Mouse (Mus musculus) ZHBTc4 (cell line): ENCODE results near the gene Scand1.

Source experiments
- DNase-seq: peaks from one replicate; pipeline ENCODE4 v3.0.0-alpha.2; 2011; ENCODE audit warnings: low read depth, low spot score

Scand1 gene

GRCm38 (mm10) chr2:156307261-156307660, 5.2 kb downstream of the Scand1 start:
- DNase-seq: peak; percentile 35

- peak; percentile 71 for DNase-seq
Observed at GRCm38 (mm10) chr2:156305818-156306217, 6.7 kb downstream of the Scand1 start.

DNA sequence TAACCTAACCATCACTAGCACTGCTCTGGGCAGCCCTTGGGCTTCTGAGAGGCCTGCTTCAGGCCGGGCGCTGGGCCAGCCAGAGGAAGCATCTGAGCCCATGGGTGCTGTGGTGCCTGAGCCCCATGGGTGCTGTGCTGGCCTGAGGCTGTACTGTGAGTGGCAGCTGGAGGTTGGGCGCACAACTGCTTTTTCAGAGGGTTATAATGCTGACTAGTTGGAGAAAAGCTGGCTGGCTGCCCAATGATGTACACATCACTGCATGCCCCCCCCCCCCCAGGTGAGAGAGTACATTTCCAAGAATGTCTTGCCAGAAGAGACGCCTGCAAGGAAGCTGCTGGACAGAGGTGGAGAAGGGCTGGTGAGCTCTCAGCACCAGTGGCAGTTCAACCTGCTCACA, 8.2 kb downstream of the Scand1 start:
- no peak for DNase-seq

DNA sequence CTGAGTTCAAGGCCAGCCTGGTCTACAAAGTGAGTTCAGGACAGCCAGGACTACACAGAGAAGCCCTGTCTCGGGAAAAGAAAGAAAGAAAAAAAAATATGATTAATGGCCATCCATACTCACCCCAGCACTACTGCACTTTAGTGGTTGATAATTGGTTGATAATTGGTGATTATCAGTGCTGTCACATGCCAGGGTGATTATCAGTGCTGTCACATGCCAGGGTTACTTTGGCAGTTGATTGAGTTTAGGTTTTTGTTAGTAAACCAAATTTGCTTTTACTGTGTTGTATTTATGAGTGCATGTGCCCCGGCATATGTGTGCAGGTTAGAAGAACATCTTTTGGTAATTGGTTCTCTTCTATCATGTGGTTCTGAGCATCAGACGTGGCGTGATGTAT, 10.4 kb downstream of the Scand1 start:
- no peak for DNase-seq

DNA sequence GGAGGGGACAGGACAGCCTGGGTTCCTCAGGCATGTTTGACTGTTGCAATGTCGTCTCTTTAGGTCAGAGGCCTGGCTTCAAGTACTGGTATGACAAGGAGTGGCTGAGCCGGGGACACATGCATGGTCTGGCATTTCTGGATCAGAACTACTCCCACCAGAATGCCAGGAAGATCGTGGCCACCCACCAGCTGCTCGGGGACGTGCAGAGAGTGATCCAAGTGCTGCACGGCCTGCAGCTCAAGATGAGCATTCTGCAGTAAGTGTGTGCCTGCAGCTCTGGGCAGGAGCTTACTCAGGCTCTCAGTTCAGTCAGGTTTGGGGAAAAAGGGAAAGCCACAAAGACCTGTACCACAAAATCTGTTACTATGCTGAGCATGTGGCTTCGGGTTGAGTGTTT, 14.0 kb downstream of the Scand1 start:
- DNase-seq: no peak

DNA sequence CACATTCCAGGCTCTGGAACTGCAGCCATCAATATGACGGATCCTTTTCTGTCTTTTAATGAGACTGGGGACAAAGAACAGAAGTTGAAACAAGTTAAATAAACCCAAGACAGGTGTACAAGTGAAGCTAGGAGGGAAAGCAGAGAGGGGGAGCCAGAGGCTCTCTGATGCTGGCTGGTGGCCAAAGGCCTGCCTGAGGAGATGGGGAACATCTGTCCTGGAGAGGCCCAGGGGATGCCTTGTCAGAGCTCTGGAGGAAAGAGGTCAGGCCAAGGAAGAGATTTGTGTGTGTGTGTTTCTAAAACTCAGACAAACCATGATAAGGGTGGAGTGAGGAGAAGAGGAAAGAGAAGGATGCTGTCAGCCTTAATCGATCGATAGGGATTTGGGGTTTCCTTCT, 14.9 kb downstream of the Scand1 start:
- no peak for DNase-seq

- DNase-seq: no peak
Observed at GRCm38 (mm10) chr2:156296190-156296589, 16.3 kb downstream of the Scand1 start.

- DNase-seq: no peak
Observed at GRCm38 (mm10) chr2:156295601-156296063, 16.9 kb downstream of the Scand1 start.

- no peak for DNase-seq
Observed at GRCm38 (mm10) chr2:156291998-156292397, 20.5 kb downstream of the Scand1 start.

DNA sequence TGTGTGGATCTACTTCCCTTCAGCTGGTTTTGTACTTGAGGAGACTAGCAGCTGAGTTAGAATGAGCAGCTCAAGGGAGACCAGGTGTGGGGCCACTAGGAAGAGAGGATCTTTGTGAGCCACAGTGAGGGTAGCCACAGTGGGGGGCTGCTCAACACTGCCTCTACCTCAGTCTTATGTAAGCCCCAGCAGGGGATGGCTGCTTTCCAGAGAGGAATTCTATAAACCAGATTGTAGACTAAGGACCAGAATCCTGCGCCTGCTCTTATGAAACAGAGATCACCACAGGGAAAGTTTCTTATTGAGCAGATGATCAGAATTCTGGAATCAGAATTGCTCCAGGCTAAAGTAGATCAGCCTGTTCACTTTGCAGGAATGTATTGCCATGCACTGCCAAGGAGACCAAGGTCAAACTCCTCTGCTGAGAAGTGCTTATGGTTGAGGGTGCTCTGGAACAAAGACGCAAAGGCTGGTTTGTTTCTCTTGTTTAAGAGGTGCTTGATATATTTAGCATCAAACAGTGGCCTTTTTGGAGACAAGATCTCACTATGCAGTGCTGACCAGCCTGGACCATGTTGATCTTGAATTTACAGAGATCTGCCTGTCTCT, 22.8 kb downstream of the Scand1 start:
- DNase-seq: peak; percentile 54

- no peak for DNase-seq
Observed at GRCm38 (mm10) chr2:156288222-156288621, 24.3 kb downstream of the Scand1 start.

- peak; percentile 34 for DNase-seq
Observed at GRCm38 (mm10) chr2:156286733-156287132, 25.8 kb downstream of the Scand1 start.

DNA sequence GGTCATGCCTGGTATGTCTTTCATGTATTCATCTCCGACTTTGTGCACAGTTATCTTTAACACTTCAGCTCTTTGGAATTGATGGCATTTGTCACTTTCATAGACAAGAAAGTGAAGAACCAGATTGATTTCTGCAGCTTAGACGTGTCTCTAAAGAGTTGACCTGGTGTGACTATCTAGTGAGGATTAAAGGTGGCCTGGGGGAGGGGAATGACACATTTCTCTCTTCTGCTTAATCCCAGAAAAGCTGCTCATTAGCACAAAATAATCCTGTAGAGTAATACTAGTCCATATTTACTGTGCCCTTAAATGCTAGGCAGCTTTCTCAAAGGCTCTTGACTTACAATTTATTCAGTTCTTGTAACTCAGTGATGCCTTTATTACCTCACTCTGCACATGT, 27.3 kb downstream of the Scand1 start:
- DNase-seq: no peak

GRCm38 (mm10) chr2:156281227-156281626, 31.3 kb downstream of the Scand1 start:
- no peak for DNase-seq

DNA sequence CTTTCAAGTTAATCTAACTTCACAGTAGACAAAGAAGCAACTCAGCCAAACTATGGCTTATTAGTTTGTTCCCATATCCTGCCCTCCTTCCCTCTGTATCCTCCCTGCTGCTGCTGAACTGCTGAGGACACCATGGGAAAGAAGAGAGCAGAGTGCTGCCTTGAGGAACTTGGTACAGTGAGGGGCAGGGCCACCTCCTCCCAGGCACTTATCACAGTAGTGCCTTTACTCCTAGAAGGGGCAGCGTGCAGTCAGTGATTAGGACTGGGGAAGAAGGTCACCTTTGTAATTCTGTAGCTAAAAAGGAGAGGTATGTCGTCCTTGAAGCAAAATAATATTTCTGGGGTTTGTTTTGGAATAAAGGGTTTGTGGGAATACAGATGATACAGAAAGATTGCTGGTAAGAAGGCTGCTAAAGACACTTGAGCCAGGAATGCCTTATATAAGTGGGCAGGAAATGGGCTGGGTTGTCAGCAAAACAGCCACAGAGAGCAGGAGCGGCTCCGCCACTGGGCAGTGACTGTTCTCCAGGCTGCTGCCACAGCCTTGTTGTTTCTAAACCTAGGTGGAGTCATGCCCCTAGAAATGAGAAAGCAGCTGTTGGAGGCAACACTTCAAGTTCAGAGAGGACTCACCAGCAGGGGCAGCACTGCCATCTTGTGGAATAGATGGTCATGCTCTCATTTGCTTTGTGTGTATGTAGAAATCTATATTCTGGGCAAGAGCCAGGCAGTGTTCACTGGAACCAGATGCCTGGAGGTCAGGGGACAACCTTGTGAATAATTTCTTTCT, 34.1 kb downstream of the Scand1 start:
- DNase-seq: peak; percentile 85

- no peak for DNase-seq
Observed at GRCm38 (mm10) chr2:156272553-156272952, 40.0 kb downstream of the Scand1 start.

GRCm38 (mm10) chr2:156267636-156268035, 44.9 kb downstream of the Scand1 start:
- DNase-seq: peak; percentile 4

DNA sequence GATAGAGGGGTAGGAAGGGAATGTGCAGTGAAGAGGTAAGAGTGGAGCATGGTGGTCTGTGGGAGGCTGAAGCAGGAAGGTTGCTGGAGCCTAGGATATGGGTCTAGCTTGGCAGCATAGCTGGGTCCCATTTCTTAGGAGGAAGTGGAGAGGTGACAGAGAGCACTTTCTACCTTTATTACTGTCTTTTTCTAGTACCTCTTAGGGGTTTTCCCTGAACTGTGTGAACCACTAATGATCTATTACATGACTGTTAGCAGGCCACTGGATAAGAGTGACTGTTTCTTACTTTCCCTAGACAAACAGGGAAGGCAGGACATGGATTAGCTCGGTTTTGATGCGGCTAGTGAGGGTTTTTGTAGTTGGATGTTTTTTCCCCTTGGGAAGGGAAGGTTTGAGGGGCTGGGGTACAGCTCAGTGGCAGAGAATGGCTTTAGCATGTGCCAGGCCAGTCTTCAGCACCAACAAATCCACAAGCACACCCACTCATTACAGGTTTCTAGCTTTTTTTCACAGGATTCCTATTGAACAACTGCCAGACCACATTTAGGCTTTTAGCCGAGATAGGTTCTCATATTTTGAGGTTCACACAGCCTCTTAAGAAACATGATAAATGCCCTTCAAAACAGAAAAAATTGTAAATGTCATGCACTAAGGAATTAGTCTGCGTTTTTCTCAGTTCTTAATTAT, 49.2 kb downstream of the Scand1 start:
- DNase-seq: no peak
